Mouse (Mus musculus): ENCODE measurements at regions not wholly inside any gene's neighbourhood (a gene's known extent, or its start where the extent isn't known, plus 50 kb on each side); places are given as distances from the start of the nearest gene placed in this dataset.
"Not testable (repeated sequence)": the region's sequence is repeated elsewhere in the genome, so short reads cannot be mapped to it uniquely, and the experiment has no call there.

GRCm38 (mm10) chr1:26459892-26460291 is 227.4 kb downstream of the 4931408C20Rik start:
- no peak for DNase-seq (ENCODE audit: low spot score in 2 of 2)

DNA sequence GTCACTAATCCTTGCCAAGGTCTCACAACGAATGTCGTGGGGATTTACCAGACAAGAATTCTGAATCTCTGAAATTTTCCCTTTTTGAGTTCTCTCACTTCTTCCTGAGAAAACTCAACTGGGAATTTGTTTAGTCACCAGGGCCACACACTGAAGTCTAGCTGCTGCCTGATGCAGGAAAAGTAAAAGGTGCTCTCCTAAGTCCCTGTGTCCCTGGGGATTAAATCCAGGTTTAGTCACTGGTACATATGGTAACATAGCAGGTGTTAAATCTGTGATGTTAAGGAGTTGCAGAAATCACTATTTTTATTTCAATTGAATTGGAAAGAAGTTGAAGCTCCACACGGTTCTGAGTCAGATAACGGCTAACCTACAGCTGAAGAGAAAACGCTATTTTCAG is 260.9 kb downstream of the 4931408C20Rik start:
- DNase-seq (ENCODE audit: low spot score in 2 of 2): no peak

DNA sequence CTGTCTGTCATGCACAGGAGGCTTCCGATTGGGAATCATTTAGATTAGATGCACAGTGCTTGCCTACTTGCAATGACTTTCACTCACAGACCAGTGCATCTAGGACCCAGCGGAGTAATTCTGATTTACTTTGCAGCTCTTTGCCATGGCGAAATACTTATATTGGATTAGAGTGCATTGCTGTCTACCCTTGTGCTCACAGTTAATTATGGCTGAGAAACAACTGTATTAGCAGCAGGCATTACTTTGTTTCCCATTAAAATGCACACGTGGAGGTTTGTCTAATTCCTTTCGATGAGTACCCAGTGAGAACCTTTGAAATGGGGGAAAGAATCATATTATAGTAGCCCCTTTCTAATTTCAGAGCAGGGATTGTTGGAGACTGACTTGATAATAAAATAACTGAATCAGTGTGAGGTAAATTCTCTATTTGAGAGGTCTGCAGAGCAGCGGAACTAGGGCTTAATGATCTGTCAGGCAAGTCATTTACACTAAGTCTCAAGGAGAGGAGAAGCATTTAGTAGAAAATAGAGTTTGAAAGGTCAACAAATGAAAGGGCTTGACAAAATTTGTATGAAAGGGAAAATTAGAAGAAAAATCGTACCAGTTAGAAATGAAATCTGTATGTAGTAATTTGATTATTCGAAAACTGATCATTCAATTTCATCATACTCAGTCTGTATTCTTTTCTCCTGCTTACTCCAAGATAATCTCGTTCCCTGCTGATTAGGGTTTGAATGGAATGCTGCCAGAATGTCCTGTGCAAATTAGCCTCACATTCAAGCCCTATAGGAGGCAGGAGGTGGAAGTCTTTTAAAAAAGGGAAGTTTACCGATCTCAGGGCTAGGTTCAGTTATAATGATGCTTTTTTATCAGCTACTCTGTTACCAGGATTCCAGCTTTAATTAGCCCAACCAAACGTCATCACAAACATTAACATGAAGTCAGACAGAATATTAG is 299.0 kb downstream of the 4931408C20Rik start:
- no peak for DNase-seq (ENCODE audit: low spot score in 2 of 2)

DNA sequence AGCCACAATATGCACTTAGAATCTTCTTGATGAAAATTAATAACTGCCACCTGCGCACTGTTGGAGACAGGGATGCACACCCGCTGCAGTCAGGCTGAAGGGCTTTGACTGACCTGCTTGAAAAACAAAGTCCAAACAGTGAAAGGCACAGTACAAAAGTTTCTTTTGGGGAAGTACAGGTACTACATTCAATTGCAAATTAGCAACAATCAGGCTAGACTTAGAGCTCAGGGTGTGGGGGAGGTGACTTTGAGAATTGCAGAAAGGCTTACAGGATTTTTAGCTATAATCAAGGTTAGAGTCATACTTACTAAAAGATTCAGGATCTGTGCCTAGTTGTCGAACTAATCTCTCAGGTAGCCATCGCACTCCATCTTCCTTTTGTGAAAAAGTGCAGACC is 346.7 kb downstream of the 4931408C20Rik start:
- DNase-seq (ENCODE audit: low spot score in 2 of 2): no peak

- not testable (repeated sequence) for DNase-seq (ENCODE audit: low spot score in 2 of 2)
Measured at GRCm38 (mm10) chr1:26339876-26340275, 347.4 kb downstream of the 4931408C20Rik start.

DNA sequence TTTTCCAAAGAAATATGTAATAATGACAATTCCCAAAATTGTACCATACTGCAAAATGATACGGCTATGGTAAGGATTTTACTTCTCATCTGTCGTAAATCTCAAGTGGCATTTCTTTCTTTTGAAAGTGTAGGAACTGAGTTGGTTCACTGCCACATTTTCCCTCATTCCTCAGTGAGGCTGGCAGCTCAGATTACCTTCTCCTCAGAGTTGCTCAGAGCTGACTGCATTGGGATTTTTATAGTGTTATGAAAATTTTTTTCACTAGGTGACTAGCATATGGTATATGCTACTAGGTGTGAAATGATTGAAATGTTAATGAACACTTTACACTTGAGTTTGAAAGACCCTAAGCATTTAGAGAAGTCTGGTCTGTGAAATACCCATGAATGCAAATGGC is 397.7 kb downstream of the 4931408C20Rik start:
- no peak for DNase-seq (ENCODE audit: low spot score in 2 of 2)

GRCm38 (mm10) chr1:26282885-26283613 is 404.2 kb downstream of the 4931408C20Rik start:
- peak; percentile 1 to 2 for DNase-seq (ENCODE audit: low spot score in 2 of 2)

GRCm38 (mm10) chr1:26276606-26277005 is 410.7 kb downstream of the 4931408C20Rik start:
- no peak for DNase-seq (ENCODE audit: low spot score in 2 of 2)

DNA sequence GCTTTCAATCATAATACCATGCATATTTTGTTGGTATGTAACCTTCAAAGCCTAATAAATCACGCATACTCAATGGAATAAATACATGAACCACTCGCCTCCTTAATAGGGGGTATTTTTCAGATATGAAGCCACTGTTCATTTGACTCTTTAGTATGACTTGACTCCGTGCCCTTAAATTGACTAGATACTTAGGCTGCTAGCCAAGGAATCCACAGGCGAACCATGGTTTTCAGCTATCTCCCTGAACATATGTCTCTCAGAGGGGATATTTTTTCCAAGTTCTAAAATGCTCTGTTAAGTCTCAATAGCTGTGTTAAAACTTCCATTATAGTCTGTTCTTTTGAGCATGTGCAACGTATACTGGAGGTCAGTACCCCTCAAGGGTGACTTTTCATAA is 413.8 kb upstream of the Adgrb3 start:
- no peak for DNase-seq (ENCODE audit: low spot score in 2 of 2)

- no peak for DNase-seq (ENCODE audit: low spot score in 2 of 2)
Measured at GRCm38 (mm10) chr1:26229291-26230053, 400.0 kb upstream of the Adgrb3 start.

DNA sequence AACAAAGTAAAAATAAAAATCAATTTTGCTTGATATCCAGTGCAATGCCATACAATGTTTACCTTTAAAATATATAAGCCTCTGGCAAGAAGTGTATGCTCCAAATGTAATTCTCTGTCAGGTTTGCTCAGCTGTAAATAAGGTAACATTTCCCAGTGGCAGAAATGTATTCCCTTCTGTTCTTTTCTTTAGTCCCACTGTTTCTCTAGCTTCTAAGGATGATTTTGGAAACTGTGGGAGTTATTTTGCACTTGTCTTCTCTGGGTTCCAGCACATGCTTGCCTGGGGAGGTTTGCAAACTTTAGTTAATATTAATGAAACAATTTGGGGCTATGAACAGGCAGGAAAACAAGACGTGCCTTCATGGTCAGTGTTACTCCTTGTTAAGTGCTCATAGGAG is 374.9 kb upstream of the Adgrb3 start:
- DNase-seq (ENCODE audit: low spot score in 2 of 2): no peak

Measured in layer of hippocampus, postnatal 14 days (tissue).